Mouse (Mus musculus) brown adipose tissue, adult 24 weeks (tissue): ENCODE results near the gene 4933427I04Rik. TPM values are rescaled to one million over a fixed set of nuclear protein-coding genes. Genes with fewer than 3 reads are reported as not detected.

Source experiments
- H3K27ac ChIP-seq: fragments of 200-500 bp; replicated peaks from 2 replicates; pipeline ENCODE4 v1.5.1; 2012; ENCODE audit warnings: low read depth, mild to moderate bottlenecking, low read length
- H3K4me1 ChIP-seq: fragments of 200-500 bp; 2 replicates; pipeline ENCODE4 v1.6.1; 2012; ENCODE audit warnings: low read length, mixed read lengths; ENCODE audit not compliant: control insufficient read depth, insufficient read depth, insufficient read length
- H3K4me3 ChIP-seq: fragments of 200-500 bp; 2 replicates; pipeline ENCODE4 v1.5.1; 2012; ENCODE audit warnings: low read depth, mild to moderate bottlenecking, low read length, moderate library complexity; ENCODE audit not compliant: insufficient read depth
- polyA plus RNA-seq: library from polyadenylated mRNA; stranded (reverse); fragments of >200 nt; gene quantifications from 2 replicates; pipeline ENCODE4 v1.2.4, GENCODE M21; 2012; ENCODE audit not compliant: missing spikeins, insufficient read depth, insufficient read length

Gene 4933427I04Rik
- not detected in 2 replicates for polyA plus RNA-seq

- no peak within 1 kb of the TSS for H3K4me3 ChIP-seq
- H3K4me1 ChIP-seq, result no peaks in the 10 kb centered on the region
- no peak within 1 kb of the TSS for H3K27ac ChIP-seq
Measured at GRCm38 (mm10) chr4:123859379-123859778, at the start of gene 4933427I04Rik. Gene 4933427I04Rik, plus strand, starts transcription at chr4:123859679.

- Histone ChIP-seq H3K27ac (no peak overlapping the region), H3K4me3 (no peak overlapping the region), H3K4me1 (no peaks in the 10 kb centered on the region)
Measured at GRCm38 (mm10) chr4:123810475-123811295, 48.8 kb upstream of the 4933427I04Rik start.

GRCm38 (mm10) chr4:123812525-123812924 lies 47.0 kb upstream of the 4933427I04Rik start:
- Histone ChIP-seq H3K4me3 (no peak overlapping the region), H3K27ac (no peak overlapping the region), H3K4me1 (no peaks in the 10 kb centered on the region)

- H3K4me3 ChIP-seq, result no peak overlapping the region
- no peak overlapping the region for H3K27ac ChIP-seq
- no peaks in the 10 kb centered on the region for H3K4me1 ChIP-seq
Measured at GRCm38 (mm10) chr4:123814030-123814501, 45.4 kb upstream of the 4933427I04Rik start.

GRCm38 (mm10) chr4:123819093-123819610 lies 40.3 kb upstream of the 4933427I04Rik start:
- H3K4me3 ChIP-seq, result no peak overlapping the region
- H3K27ac ChIP-seq, result no peak overlapping the region
- no peaks in the 10 kb centered on the region for H3K4me1 ChIP-seq

GRCm38 (mm10) chr4:123842126-123842525 lies 17.4 kb upstream of the 4933427I04Rik start:
- no peak overlapping the region for H3K4me3 ChIP-seq
- H3K4me1 ChIP-seq, result no peaks in the 10 kb centered on the region
- no peak overlapping the region for H3K27ac ChIP-seq

- Histone ChIP-seq H3K4me3 (no peak overlapping the region), H3K27ac (no peak overlapping the region), H3K4me1 (no peaks in the 10 kb centered on the region)
Measured at GRCm38 (mm10) chr4:123856888-123857287, 2.6 kb upstream of the 4933427I04Rik start.

- Histone ChIP-seq H3K27ac (no peak overlapping the region), H3K4me3 (no peak overlapping the region), H3K4me1 (no peaks in the 10 kb centered on the region)
Measured at GRCm38 (mm10) chr4:123858090-123858489, 1.4 kb upstream of the 4933427I04Rik start.

GRCm38 (mm10) chr4:123859803-123860202 lies 324 bp downstream of the 4933427I04Rik start:
- no peak overlapping the region for H3K27ac ChIP-seq
- H3K4me1 ChIP-seq, result no peaks in the 10 kb centered on the region
- no peak overlapping the region for H3K4me3 ChIP-seq

- Histone ChIP-seq H3K4me1 (no peaks in the 10 kb centered on the region), H3K4me3 (no peak overlapping the region), H3K27ac (no peak overlapping the region)
Measured at GRCm38 (mm10) chr4:123860621-123861020, 1.1 kb downstream of the 4933427I04Rik start.

GRCm38 (mm10) chr4:123893726-123894125 lies 34.2 kb downstream of the 4933427I04Rik start:
- Histone ChIP-seq H3K4me1 (no peaks in the 10 kb centered on the region), H3K27ac (no peak overlapping the region), H3K4me3 (no peak overlapping the region)

- Histone ChIP-seq H3K4me3 (no peak overlapping the region), H3K4me1 (no peaks in the 10 kb centered on the region), H3K27ac (no peak overlapping the region)
Measured at GRCm38 (mm10) chr4:123894295-123894694, 34.8 kb downstream of the 4933427I04Rik start.

GRCm38 (mm10) chr4:123898696-123899095 lies 39.2 kb downstream of the 4933427I04Rik start:
- no peak overlapping the region for H3K4me3 ChIP-seq
- H3K27ac ChIP-seq, result no peak overlapping the region
- no peaks in the 10 kb centered on the region for H3K4me1 ChIP-seq

GRCm38 (mm10) chr4:123903432-123903831 lies 44.0 kb downstream of the 4933427I04Rik start:
- Histone ChIP-seq H3K4me1 (peaks cover 2% of the 10 kb centered on the region; the same call in 1 of the 2 replicates), H3K27ac (no peak overlapping the region), H3K4me3 (no peak overlapping the region)

GRCm38 (mm10) chr4:123904333-123905125 lies 45.0 kb downstream of the 4933427I04Rik start, which contains the start of gene Mycbp:
Gene Mycbp, plus strand, starts transcription at chr4:123904832.
- Histone ChIP-seq H3K4me3 (peak within 1 kb of the TSS; percentile 71), H3K27ac (peak within 1 kb of the TSS; percentile 79), H3K4me1 (peaks cover 2% of the 10 kb centered on the region; the same call in 1 of the 2 replicates)
